Mouse (Mus musculus) liver, postnatal 0 days (tissue): ENCODE measurements at regions not wholly inside any gene's neighbourhood (a gene's known extent, or its start where the extent isn't known, plus 50 kb on each side); places are given as distances from the start of the nearest gene placed in this dataset.
"Not testable (repeated sequence)": the region's sequence is repeated elsewhere in the genome, so short reads cannot be mapped to it uniquely, and the experiment has no call there.

Experiments
- ATAC-seq: fragments of 200-750 bp; cut with Nextera tagmentation; 2 replicates; pipeline ENCODE4 v1.8.0; 2017; ENCODE audit warnings: mild to moderate bottlenecking, moderate library complexity
- DNase-seq: peaks from one replicate; pipeline ENCODE4 v3.0.0-alpha.2; 2016
- H3K27ac ChIP-seq: fragments of 300-500 bp; sonication (generic); 2 replicates; pipeline ENCODE4 v1.5.1; 2014; ENCODE audit warnings: antibody characterized with exemption, moderate library complexity, mild to moderate bottlenecking, low read depth
- H3K27me3 ChIP-seq: fragments of 300-500 bp; sonication (generic); 2 replicates; pipeline ENCODE4 v1.6.1; 2014; ENCODE audit warnings: low read length, control low read depth, mixed read lengths; ENCODE audit not compliant: insufficient read depth
- H3K36me3 ChIP-seq: fragments of 300-500 bp; sonication (generic); replicated peaks from 2 replicates; pipeline ENCODE4 v1.6.1; 2014; ENCODE audit warnings: mild to moderate bottlenecking, control low read depth, low read length, moderate library complexity, mixed read lengths; ENCODE audit not compliant: insufficient read depth
- H3K4me1 ChIP-seq: fragments of 300-500 bp; sonication (generic); 2 replicates; pipeline ENCODE4 v1.6.1; 2014; ENCODE audit warnings: antibody characterized with exemption, mild to moderate bottlenecking, control low read depth; ENCODE audit not compliant: insufficient read depth
- H3K4me2 ChIP-seq: fragments of 300-500 bp; sonication (generic); 2 replicates; pipeline ENCODE4 v1.6.1; 2014; ENCODE audit warnings: low read depth, mild to moderate bottlenecking, low read length, moderate library complexity, mixed read lengths
- H3K4me3 ChIP-seq: fragments of 300-500 bp; sonication (generic); 2 replicates; pipeline ENCODE4 v1.5.1; 2014; ENCODE audit warnings: low read depth, low read length
- H3K9ac ChIP-seq: fragments of 300-500 bp; sonication (generic); replicated peaks from 2 replicates; pipeline ENCODE4 v1.6.1; 2014; ENCODE audit warnings: mild to moderate bottlenecking, moderate library complexity
- H3K9me3 ChIP-seq: fragments of 300-500 bp; sonication (generic); 2 replicates; pipeline ENCODE4 v1.6.1; 2016; ENCODE audit warnings: mild to moderate bottlenecking, control low read depth, low read length, mixed read lengths
- CTCF ChIP-seq: sonication (generic); IDR thresholded peaks from 2 replicates; pipeline ENCODE4 v1.5.1; 2016; ENCODE audit warnings: antibody characterized with exemption, low read depth
- EP300 ChIP-seq: IDR thresholded peaks from 2 replicates; pipeline ENCODE4 v1.6.1; 2016; ENCODE audit warnings: antibody characterized with exemption, low read depth, mild to moderate bottlenecking
- WGBS: fragments of 180-500 bp; shearing (Covaris S2); extraction: QIAGEN DNeasy Blood & Tissue Kit; methylation state at CpG from one replicate; pipeline ENCODE4 v1.1.7; 2014; ENCODE audit not compliant: insufficient replicate concordance; 5-methylcytosine and 5-hydroxymethylcytosine counted together

- H3K9ac ChIP-seq, result peak overlapping the region; percentile 18; the same call in 1 of the 2 replicates
These were observed 89.5 kb downstream of the Phlda1 start for GRCm38 (mm10) chr10:111595513-111595995.

GRCm38 (mm10) chr10:111598650-111599049, 92.6 kb downstream of the Phlda1 start:
- Histone ChIP-seq H3K4me2 (no peak overlapping the region), H3K9me3 (no peaks in the 10 kb centered on the region), H3K4me3 (no peak overlapping the region), H3K9ac (no peak overlapping the region; the same call in 1 of the 2 replicates), H3K27me3 (no peaks in the 10 kb centered on the region), H3K36me3 (no peaks in the 10 kb centered on the region), H3K27ac (peak overlapping the region; percentile 85), H3K4me1 (peaks cover 30% of the 10 kb centered on the region)
- DNase-seq, result no peak
- no peak for TF ChIP-seq EP300
- no peak for TF ChIP-seq CTCF
- WGBS, result 58% methylated on average over 5 of the region's 5 CpGs
- ATAC-seq, result no peak

More at GRCm38 (mm10) chr10:111595513-111595995, 89.5 kb downstream of the Phlda1 start:
- peak overlapping the region; percentile 15 for H3K4me3 ChIP-seq
- peak overlapping the region; percentile 56 for H3K4me2 ChIP-seq
- H3K36me3 ChIP-seq, result no peaks in the 10 kb centered on the region
- DNase-seq (peak; percentile 43), ATAC-seq (peak; percentile 65)
- TF ChIP-seq EP300 (peak; percentile 82), CTCF (no peak)
- peak overlapping the region; percentile 55; the same call in 1 of the 2 replicates for H3K27ac ChIP-seq
- H3K4me1 ChIP-seq, result peaks cover 30% of the 10 kb centered on the region
- WGBS, result 24% methylated on average over 8 of the region's 8 CpGs
- no peaks in the 10 kb centered on the region for H3K27me3 ChIP-seq
- no peaks in the 10 kb centered on the region for H3K9me3 ChIP-seq

GRCm38 (mm10) chr10:111599297-111600250, 93.5 kb downstream of the Phlda1 start:
- Histone ChIP-seq H3K9ac (no peak overlapping the region; the same call in 1 of the 2 replicates), H3K9me3 (no peaks in the 10 kb centered on the region), H3K27ac (peak overlapping the region; percentile 85), H3K36me3 (no peaks in the 10 kb centered on the region), H3K4me1 (peaks cover 27% of the 10 kb centered on the region), H3K4me3 (no peak overlapping the region), H3K4me2 (no peak overlapping the region), H3K27me3 (no peaks in the 10 kb centered on the region)
- 56% methylated on average over 10 of the region's 10 CpGs for WGBS
- ATAC-seq (peak; percentile 73), DNase-seq (peak; percentile 25)
- no peak for TF ChIP-seq CTCF
- TF ChIP-seq EP300, result 0 out of 2 replicates have a peak, but pooled peaks have one; percentile 14

- no peak for DNase-seq
- no peak overlapping the region for H3K4me3 ChIP-seq
- no peaks in the 10 kb centered on the region for H3K27me3 ChIP-seq
- H3K4me2 ChIP-seq, result no peak overlapping the region
- ATAC-seq, result 0 out of 2 replicates have a peak, but pooled peaks have one; percentile 21
- H3K4me1 ChIP-seq, result peaks cover 21% of the 10 kb centered on the region
- TF ChIP-seq CTCF (no peak), EP300 (no peak)
- H3K9me3 ChIP-seq, result no peaks in the 10 kb centered on the region
- H3K27ac ChIP-seq, result peak overlapping the region; percentile 85
- H3K9ac ChIP-seq, result no peak overlapping the region
- 34% methylated on average over 2 of the region's 2 CpGs for WGBS
- H3K36me3 ChIP-seq, result no peaks in the 10 kb centered on the region
These were observed 94.2 kb downstream of the Phlda1 start for GRCm38 (mm10) chr10:111600251-111600620.

- WGBS, result 5% methylated on average over 2 of the region's 2 CpGs
- Histone ChIP-seq H3K9ac (no peak overlapping the region), H3K9me3 (no peaks in the 10 kb centered on the region), H3K4me1 (peaks cover 16% of the 10 kb centered on the region), H3K4me2 (no peak overlapping the region), H3K4me3 (no peak overlapping the region), H3K36me3 (no peaks in the 10 kb centered on the region), H3K27ac (peak overlapping the region; percentile 85), H3K27me3 (no peaks in the 10 kb centered on the region)
- ATAC-seq, result peak; percentile 53; the same call in 1 of the 2 replicates
- TF ChIP-seq EP300 (no peak), CTCF (no peak)
- peak; percentile 64 for DNase-seq
These were observed 94.6 kb downstream of the Phlda1 start for GRCm38 (mm10) chr10:111600677-111601099.

- no peak for ATAC-seq
- no peak for TF ChIP-seq CTCF
- TF ChIP-seq EP300, result no peak
- no peaks in the 10 kb centered on the region for H3K27me3 ChIP-seq
- no peak overlapping the region for H3K4me3 ChIP-seq
- H3K27ac ChIP-seq, result no peak overlapping the region
- 52% methylated on average over 1 of the region's 1 CpGs for WGBS
- DNase-seq, result no peak
- H3K4me2 ChIP-seq, result no peak overlapping the region
- no peaks in the 10 kb centered on the region for H3K36me3 ChIP-seq
- no peak overlapping the region for H3K9ac ChIP-seq
- peaks cover 9% of the 10 kb centered on the region; the same call in 1 of the 2 replicates for H3K4me1 ChIP-seq
- H3K9me3 ChIP-seq, result no peaks in the 10 kb centered on the region
These were observed 97.1 kb downstream of the Phlda1 start for GRCm38 (mm10) chr10:111603166-111603565.

GRCm38 (mm10) chr10:111607381-111607780, 101.3 kb downstream of the Phlda1 start:
- not testable (repeated sequence) for H3K4me3 ChIP-seq

More at GRCm38 (mm10) chr10:111607381-111607780, 101.3 kb downstream of the Phlda1 start:
- not testable (repeated sequence) for H3K36me3 ChIP-seq, H3K9me3 ChIP-seq, DNase-seq, H3K4me2 ChIP-seq, H3K9ac ChIP-seq, H3K4me1 ChIP-seq, H3K27me3 ChIP-seq
- 57% methylated on average over 2 of the region's 2 CpGs for WGBS
- H3K27ac ChIP-seq, result peak overlapping the region; percentile 94
- ATAC-seq, result peak; percentile 48
